Mouse (Mus musculus) forebrain, embryonic 11.5 days (tissue): ENCODE results near the gene Gimap4. TPM values are rescaled to one million over a fixed set of nuclear protein-coding genes. Genes with fewer than 3 reads are reported as not detected.

Experiments
- ATAC-seq: fragments of 200-750 bp; cut with Nextera tagmentation; replicated peaks from 2 replicates; pipeline ENCODE4 v1.8.0; 2017; ENCODE audit warnings: moderate TSS enrichment; ENCODE audit not compliant: low FRiP score
- DNase-seq: peaks from one replicate; pipeline ENCODE4 v3.0.0-alpha.2; 2017; ENCODE audit warnings: low spot score
- H3K27ac ChIP-seq: fragments of 300-500 bp; sonication (generic); 2 replicates; pipeline ENCODE4 v1.5.1; 2014; ENCODE audit warnings: low read depth, low read length
- H3K27me3 ChIP-seq: fragments of 300-500 bp; sonication (generic); 2 replicates; pipeline ENCODE4 v1.6.1; 2014; ENCODE audit warnings: mild to moderate bottlenecking, low read length, mixed read lengths; ENCODE audit not compliant: control insufficient read depth, insufficient read depth
- H3K36me3 ChIP-seq: fragments of 300-500 bp; sonication (generic); 2 replicates; pipeline ENCODE4 v1.6.1; 2014; ENCODE audit warnings: mild to moderate bottlenecking, low read length, moderate library complexity, mixed read lengths; ENCODE audit not compliant: control insufficient read depth, insufficient read depth
- H3K4me1 ChIP-seq: fragments of 300-500 bp; sonication (generic); replicated peaks from 2 replicates; pipeline ENCODE4 v1.6.1; 2014; ENCODE audit warnings: low read length, mixed read lengths; ENCODE audit not compliant: control insufficient read depth, insufficient read depth
- H3K4me2 ChIP-seq: fragments of 300-500 bp; sonication (generic); 2 replicates; pipeline ENCODE4 v1.6.1; 2014; ENCODE audit warnings: low read depth, mild to moderate bottlenecking, low read length, moderate library complexity, mixed read lengths; ENCODE audit not compliant: severe bottlenecking
- H3K4me3 ChIP-seq: fragments of 300-500 bp; sonication (generic); 2 replicates; pipeline ENCODE4 v1.5.1; 2014; ENCODE audit warnings: low read depth, low read length
- H3K9ac ChIP-seq: fragments of 300-500 bp; sonication (generic); 2 replicates; pipeline ENCODE4 v1.6.1; 2014; ENCODE audit warnings: low read length
- H3K9me3 ChIP-seq: fragments of 300-500 bp; sonication (generic); 2 replicates; pipeline ENCODE4 v1.6.1; 2016; ENCODE audit warnings: low read length, mixed read lengths; ENCODE audit not compliant: control insufficient read depth
- WGBS: fragments of 180-500 bp; shearing (Covaris S2); extraction: QIAGEN DNeasy Blood & Tissue Kit; methylation state at CpG from one replicate; pipeline ENCODE4 v1.1.7; 2014; 5-methylcytosine and 5-hydroxymethylcytosine counted together
- polyA plus RNA-seq: library from polyadenylated mRNA; unstranded; fragments of >200 nt; fragmentation: Nextera tagmentation; extraction: Ambion mirVana; gene quantifications from 2 replicates; pipeline ENCODE4 v1.2.1, GENCODE M21; 2014

Gene Gimap4
- polyA plus RNA-seq, 1 experiment from 2014 or later = 4.5 TPM

- Histone ChIP-seq H3K27me3 (no peaks in the 10 kb centered on the region), H3K4me3 (no peak overlapping the region), H3K4me2 (no peak overlapping the region), H3K9ac (no peak overlapping the region), H3K36me3 (no peaks in the 10 kb centered on the region), H3K27ac (no peak overlapping the region), H3K9me3 (no peaks in the 10 kb centered on the region), H3K4me1 (no peaks in the 10 kb centered on the region)
- WGBS = 92% methylated on average over 5 of the region's 5 CpGs
- DNase-seq (no peak), ATAC-seq (no peak)
Observed at GRCm38 (mm10) chr6:48727761-48728160, 43.4 kb downstream of the Gimap4 start.

GRCm38 (mm10) chr6:48732864-48733304 is 48.5 kb downstream of the Gimap4 start:
- Histone ChIP-seq H3K27me3 (no peaks in the 10 kb centered on the region), H3K9me3 (no peaks in the 10 kb centered on the region), H3K9ac (no peak overlapping the region), H3K4me3 (no peak overlapping the region), H3K27ac (no peak overlapping the region), H3K36me3 (no peaks in the 10 kb centered on the region), H3K4me1 (no peaks in the 10 kb centered on the region), H3K4me2 (no peak overlapping the region)
- ATAC-seq (no peak), DNase-seq (no peak)
- WGBS = 59% methylated on average over 8 of the region's 8 CpGs

- DNase-seq (no peak), ATAC-seq (no peak)
- no peak overlapping the region for H3K4me2 ChIP-seq
- H3K36me3 ChIP-seq = no peaks in the 10 kb centered on the region
- WGBS = 76% methylated on average over 1 of the region's 1 CpGs
- no peaks in the 10 kb centered on the region for H3K9me3 ChIP-seq
- no peaks in the 10 kb centered on the region for H3K27me3 ChIP-seq
- H3K4me1 ChIP-seq = no peaks in the 10 kb centered on the region
- no peak overlapping the region for H3K9ac ChIP-seq
- no peak overlapping the region for H3K4me3 ChIP-seq
- no peak overlapping the region for H3K27ac ChIP-seq
Observed at GRCm38 (mm10) chr6:48733660-48734059, 49.3 kb downstream of the Gimap4 start.

GRCm38 (mm10) chr6:48737053-48737452 is 52.7 kb downstream of the Gimap4 start:
- no peaks in the 10 kb centered on the region for H3K9me3 ChIP-seq

GRCm38 (mm10) chr6:48737688-48738087 is 53.3 kb downstream of the Gimap4 start:
- ATAC-seq = no peak
- Histone ChIP-seq H3K9me3 (no peaks in the 10 kb centered on the region), H3K9ac (no peak overlapping the region), H3K27me3 (peaks cover 14% of the 10 kb centered on the region), H3K4me2 (no peak overlapping the region), H3K27ac (no peak overlapping the region), H3K4me3 (no peak overlapping the region), H3K36me3 (no peaks in the 10 kb centered on the region), H3K4me1 (no peaks in the 10 kb centered on the region)
- 86% methylated on average over 5 of the region's 5 CpGs for WGBS
- DNase-seq = no peak

More at GRCm38 (mm10) chr6:48737053-48737452, 52.7 kb downstream of the Gimap4 start:
- Histone ChIP-seq H3K36me3 (no peaks in the 10 kb centered on the region), H3K9ac (no peak overlapping the region), H3K27ac (no peak overlapping the region), H3K4me2 (no peak overlapping the region), H3K4me1 (no peaks in the 10 kb centered on the region), H3K4me3 (no peak overlapping the region), H3K27me3 (peaks cover 8% of the 10 kb centered on the region; the same call in 1 of the 2 replicates)
- DNase-seq (no peak), ATAC-seq (no peak)
- WGBS = 84% methylated on average over 2 of the region's 2 CpGs

GRCm38 (mm10) chr6:48738961-48739779 is 54.8 kb downstream of the Gimap4 start, which contains the start of gene Gimap1:
Gene Gimap1, plus strand, starts transcription at chr6:48739054.
- 83% methylated on average over 15 of the region's 15 CpGs for WGBS
- DNase-seq (no peak), ATAC-seq (no peak)
- H3K4me2 ChIP-seq = no peak within 1 kb of the TSS
- no peak within 1 kb of the TSS for H3K9ac ChIP-seq
- H3K36me3 ChIP-seq = no peaks in the 10 kb centered on the region
- H3K9me3 ChIP-seq = no peaks in the 10 kb centered on the region
- H3K4me3 ChIP-seq = no peak within 1 kb of the TSS
- no peaks in the 10 kb centered on the region for H3K4me1 ChIP-seq
- H3K27ac ChIP-seq = no peak within 1 kb of the TSS
- H3K27me3 ChIP-seq = peaks cover 20% of the 10 kb centered on the region

- no peak overlapping the region for H3K4me3 ChIP-seq
- no peak for DNase-seq
- no peak overlapping the region for H3K9ac ChIP-seq
- no peak overlapping the region for H3K27ac ChIP-seq
- WGBS = 93% methylated on average over 3 of the region's 3 CpGs
- no peak for ATAC-seq
- no peaks in the 10 kb centered on the region for H3K4me1 ChIP-seq
- H3K27me3 ChIP-seq = peaks cover 21% of the 10 kb centered on the region
- H3K36me3 ChIP-seq = no peaks in the 10 kb centered on the region
- H3K9me3 ChIP-seq = no peaks in the 10 kb centered on the region
- H3K4me2 ChIP-seq = no peak overlapping the region
Observed at GRCm38 (mm10) chr6:48739780-48740055, 55.4 kb downstream of the Gimap4 start.

- ATAC-seq = no peak
- Histone ChIP-seq H3K9ac (no peak overlapping the region), H3K27ac (no peak overlapping the region), H3K36me3 (no peaks in the 10 kb centered on the region), H3K4me1 (no peaks in the 10 kb centered on the region), H3K4me3 (no peak overlapping the region), H3K4me2 (no peak overlapping the region), H3K27me3 (peaks cover 21% of the 10 kb centered on the region), H3K9me3 (no peaks in the 10 kb centered on the region)
- no peak for DNase-seq
- 70% methylated on average over 3 of the region's 3 CpGs for WGBS
Observed at GRCm38 (mm10) chr6:48740501-48741169, 56.3 kb downstream of the Gimap4 start.
